Mouse (Mus musculus) embryo, embryonic 9.5 days (tissue): ENCODE data around the gene Lpp.

Experiments
- DNase-seq: peaks from one replicate; pipeline ENCODE4 v3.0.0-alpha.2; 2017; ENCODE audit errors: extremely low spot score

The Lpp gene

DNA sequence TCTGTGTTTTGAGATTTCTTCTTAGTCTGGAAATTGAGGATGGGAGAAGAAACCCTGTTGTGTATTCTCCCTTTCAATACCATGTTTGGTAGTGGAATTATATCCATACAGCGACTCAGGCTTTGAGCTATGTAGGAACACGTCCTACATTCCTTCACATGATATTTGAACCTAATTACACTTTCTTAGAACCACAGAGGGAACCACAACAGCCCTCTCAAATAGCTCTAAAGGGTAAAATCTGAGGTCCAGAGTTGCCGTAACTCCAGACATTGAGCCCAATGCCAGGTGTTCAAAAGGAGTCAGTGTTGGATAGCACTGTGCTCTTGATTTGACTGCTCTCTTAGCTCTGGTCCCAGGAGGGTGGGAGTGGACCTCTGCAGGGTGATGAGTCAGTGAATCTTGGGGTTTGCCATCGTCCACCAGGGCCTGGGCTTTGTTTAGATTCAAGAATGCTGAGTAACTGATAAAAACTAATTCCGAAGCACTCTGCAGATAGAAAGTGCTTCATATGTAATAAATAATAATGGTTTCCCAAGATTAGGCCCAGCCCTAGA lies 104.9 kb downstream of the Lpp start:
- no peak for DNase-seq

GRCm38 (mm10) chr16:24501197-24501596 lies 107.9 kb downstream of the Lpp start:
- DNase-seq, result no peak

- DNase-seq, result no peak
Measured at GRCm38 (mm10) chr16:24501628-24502294, 108.5 kb downstream of the Lpp start.

DNA sequence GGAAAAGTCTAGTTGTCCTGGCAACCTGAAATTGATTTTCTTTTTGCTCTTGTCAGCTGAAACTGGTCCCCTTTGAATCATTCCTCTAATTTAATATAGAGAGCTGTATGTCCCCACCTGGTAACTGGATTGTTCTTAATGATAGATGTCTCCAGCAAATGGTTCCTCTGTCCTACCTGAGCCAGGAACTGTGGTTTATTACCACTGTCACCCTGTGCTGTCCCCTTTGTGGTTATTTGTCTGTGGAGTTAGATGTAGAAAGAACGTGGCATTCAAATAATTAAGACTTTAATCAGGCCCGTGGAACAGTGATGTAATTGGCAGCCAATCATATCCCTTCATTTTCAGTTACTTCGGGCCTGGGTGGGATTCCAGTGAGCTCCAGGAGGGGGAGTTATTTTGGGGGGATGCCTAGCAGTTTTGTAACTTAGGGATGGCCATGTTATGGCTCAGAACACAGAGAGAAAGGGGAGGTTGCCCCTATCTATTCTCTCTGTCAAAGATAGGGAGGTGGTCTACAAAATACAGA lies 109.1 kb downstream of the Lpp start:
- DNase-seq, result no peak

DNA sequence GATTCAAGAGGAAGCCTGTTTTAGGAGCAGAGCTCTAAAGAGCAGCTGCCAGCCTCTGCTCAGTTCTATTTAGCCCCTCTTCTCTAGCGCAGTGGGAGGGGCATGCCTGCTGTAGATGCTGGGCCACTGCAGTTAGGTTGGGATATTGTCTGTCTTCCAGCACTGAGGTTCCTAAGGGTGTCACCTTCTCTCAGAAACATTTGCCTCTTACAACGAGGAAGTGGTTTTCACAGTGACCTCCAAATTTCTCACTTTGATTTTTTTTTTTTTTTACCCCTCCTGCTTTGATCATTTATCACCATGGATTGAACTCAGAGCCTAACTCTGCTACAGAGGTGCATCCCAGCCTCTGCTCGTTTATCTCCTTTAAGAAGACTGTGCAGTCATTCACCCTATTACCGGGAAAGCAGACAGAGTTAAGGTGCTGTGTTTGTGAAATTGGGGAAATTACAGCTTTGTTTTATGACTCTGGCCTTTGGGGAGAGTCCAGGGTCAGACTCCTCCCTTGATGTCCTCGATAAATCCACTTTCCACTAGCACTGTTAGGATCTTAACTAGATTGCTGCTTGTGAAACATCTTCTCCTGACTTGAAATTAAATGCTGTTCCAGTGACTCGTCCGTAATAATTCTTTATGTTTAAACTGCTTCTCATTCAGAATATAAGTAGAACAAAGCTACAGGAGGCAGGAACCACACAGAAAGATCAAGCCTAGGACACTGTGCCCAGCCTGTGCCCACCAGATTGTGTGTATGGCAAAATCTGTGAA lies 111.7 kb downstream of the Lpp start:
- no peak for DNase-seq

DNA sequence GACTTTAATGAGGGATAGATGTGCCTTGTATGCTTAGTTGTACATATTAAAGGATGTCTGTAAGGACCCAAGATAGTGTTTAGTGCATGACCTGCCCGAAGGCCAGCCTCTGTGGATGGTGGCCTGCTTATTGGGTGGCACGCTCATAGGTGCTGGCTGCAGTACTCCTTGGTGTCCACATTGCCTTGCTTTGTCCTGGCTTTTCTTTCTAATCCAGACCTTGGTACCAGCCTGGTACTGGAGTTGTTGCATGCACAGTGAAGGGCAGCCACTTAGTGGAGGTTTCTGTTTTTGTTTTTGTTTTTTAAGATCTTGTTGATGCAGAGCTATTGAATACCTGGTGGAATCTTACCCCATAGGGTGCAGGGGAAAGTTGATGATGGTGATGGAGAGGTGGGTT lies 112.9 kb downstream of the Lpp start:
- DNase-seq, result no peak

DNA sequence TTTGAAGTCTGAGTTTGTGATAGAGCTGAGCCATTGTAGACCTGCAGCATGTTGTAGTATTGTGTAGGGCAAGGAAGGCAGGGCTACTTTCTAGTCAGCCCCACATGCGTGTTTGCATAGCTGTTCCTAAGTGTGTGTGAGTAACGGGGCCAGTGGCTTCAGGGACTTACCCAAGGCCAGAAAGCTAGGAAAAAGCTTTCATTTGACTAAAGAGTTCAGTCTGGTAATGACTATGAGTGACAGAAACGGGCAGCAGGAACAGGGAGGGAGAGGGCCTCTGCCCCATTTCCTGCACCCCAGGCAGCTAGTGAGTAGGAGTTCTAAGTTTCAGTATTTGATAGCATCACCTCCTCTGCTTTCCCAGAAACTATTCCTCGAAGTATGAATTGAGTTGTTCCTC lies 113.4 kb downstream of the Lpp start:
- DNase-seq, result no peak

DNA sequence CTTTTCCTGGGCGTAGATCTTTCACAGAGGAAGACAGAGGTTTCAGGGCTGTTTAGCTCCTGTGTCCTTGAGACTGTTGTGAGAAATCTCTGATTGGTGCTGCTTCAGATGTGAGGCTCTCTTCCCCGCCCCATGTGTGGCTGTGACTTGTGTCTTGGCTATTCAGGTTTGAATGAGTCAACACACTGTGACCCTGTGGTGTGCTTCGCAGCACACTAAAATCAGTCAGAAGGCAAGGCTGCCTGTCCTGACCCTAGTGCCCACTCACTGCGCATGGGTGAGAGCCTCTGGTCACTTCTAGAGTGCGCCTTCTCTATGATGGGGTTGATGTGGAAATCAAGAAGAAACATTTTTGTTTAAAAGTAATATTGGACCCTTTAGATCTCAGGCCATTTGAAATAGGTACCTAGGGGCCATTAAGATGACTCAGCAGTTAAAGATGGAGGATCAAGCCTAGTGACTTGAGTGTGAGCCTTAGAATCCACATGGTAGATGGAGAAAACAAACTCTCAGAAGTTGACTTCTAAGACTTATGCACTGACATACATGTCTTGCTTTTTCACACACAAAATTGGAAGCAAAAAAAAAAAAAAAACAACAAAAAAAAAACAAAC lies 114.7 kb downstream of the Lpp start:
- no peak for DNase-seq

GRCm38 (mm10) chr16:24509100-24509812 lies 115.9 kb downstream of the Lpp start:
- no peak for DNase-seq

GRCm38 (mm10) chr16:24509813-24510166 lies 116.5 kb downstream of the Lpp start:
- DNase-seq, result no peak

- no peak for DNase-seq
Measured at GRCm38 (mm10) chr16:24513228-24513627, 119.9 kb downstream of the Lpp start.

DNA sequence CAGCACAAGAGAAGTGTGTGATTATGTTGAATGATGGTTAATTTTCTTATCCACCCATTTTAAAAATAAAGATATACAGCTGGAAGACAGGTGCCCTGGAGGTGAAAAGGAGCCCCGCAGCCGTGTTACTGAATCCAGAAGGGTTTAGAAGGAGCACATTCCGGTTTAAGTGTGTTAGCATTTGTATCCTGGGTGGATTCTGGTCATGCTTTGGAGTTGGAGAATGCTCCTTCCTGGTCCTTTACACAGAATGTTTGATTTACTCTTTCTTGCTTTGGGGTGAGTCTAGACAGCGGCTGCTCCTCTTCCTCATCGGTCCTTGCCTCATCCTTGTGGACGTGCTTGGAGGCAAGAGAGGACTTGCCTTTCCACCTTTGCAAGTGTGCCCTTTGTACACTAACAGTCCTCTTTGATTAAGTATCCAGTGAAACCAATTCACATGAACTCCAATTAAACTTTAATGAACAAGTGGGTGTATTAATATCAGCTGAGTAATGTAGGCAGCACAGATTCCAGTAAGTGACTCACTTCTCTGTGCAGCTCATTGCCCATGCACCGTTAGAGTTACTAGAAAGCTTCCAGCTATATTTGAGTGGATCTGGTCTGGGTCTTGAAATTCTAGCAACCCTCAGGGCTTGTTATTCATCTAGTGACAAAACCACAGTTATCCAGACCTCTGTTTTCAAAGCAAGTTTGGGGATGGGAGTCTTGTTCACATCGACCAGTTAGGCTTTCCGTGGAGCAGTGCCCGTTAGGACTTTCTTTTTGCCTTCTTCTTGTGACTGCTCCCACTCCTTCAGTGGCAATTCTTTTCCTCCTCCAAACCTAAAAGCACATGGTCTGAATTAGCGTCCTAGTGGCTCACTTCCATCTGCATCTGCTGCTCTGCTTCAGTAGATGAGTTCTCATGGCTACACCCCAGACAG lies 121.8 kb downstream of the Lpp start:
- DNase-seq, result no peak

DNA sequence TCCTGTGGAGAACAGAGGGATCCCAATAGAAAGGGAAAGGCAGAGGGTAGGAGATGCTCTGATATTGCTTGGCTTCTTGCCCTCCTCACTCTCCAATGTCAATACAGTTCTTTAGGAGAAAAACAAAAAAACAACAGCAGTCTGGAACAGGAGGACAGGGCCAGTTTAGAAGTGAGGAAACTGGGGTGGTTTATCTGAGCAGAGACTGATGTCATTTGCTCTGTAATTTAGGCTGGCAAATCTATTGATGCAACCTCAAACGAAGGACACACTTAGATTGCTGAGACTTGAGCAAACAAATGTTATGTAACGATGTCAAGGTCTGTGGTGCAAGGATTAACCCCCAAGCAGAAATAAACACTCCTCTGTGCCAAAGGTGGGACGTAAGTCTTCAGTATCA lies 123.7 kb downstream of the Lpp start:
- no peak for DNase-seq

DNA sequence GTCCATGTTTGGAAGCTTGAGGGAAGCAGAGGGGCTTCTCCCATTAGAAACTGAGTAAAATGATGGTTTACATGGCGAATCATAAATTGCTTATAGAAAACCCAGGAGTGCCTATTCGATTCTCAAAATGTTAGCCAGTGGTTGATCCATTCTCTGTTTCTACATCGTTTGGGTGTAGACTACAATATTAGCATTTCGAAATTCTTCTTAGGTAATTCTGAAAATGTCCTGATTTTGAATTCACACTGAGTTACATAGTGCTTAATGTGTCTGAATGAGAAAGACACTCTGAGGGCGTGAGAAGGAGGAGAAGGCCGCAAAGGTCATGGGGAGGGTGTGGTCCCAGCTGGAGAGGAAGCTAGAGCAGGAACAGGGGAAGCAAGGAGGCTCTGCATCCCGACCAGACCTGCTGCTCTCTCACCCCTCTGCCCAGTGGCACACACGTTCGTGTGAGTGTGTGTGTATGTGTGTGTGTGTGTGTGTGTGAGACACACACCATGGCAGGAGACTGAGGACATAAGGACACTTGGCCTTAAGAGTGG lies 124.3 kb downstream of the Lpp start:
- DNase-seq, result no peak

DNA sequence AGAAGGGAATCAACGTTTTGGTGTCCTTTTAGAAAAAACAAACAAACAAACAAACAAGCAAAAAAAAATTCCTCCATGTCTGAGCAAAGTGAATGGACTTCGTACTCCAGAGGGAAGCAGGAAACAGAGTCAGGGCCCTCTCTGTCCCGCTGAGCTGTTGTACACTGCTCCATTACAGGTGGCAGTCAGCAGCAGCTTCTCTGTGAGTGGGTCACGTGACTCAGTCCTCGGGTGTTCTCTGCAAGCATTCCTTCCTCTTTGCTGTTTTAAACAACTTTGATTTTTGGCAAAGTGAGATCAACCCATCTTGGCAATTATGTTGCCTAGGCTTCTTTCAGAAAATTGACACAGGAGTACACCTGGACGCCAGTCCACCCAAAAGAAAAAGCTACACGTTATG lies 125.5 kb downstream of the Lpp start:
- no peak for DNase-seq

- DNase-seq, result no peak
Measured at GRCm38 (mm10) chr16:24527219-24527618, 133.9 kb downstream of the Lpp start.

DNA sequence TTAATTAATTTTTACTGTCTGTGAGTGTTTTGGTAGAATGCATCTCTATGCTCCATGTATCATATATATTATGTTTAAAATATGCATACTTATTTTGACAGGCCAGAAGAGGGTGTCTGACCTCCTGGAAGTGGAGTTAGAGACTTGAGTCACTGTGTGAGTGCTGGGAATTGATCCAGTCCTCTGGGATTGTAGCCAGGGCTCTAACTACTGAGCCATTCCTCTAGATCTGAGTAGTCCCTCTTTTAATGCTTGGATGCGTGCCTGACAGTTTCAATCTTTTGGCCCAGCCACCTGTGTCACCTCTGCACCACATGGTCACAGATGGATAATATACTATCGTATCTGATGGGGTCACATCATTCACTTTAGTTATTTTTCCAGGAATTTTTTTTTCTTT lies 138.4 kb downstream of the Lpp start:
- no peak for DNase-seq

DNA sequence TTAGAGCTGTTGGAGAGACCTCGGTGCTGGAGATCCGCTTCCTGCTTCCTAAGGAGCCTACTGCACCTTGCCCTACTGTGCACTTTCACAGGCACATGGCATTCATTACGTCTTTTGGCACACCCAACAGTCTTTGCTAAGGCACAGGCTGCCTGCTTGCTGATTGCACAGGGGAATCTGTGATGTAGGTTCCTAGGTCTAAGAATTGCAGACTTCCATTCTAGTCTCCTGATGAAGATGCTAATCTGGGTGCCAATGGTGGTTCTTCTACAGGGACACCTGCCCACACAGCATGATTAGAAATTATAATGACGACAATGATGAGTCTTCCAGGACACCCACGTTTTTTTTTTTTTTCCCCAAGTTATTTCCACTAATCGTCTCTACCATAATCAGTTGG lies 141.9 kb downstream of the Lpp start:
- no peak for DNase-seq

DNA sequence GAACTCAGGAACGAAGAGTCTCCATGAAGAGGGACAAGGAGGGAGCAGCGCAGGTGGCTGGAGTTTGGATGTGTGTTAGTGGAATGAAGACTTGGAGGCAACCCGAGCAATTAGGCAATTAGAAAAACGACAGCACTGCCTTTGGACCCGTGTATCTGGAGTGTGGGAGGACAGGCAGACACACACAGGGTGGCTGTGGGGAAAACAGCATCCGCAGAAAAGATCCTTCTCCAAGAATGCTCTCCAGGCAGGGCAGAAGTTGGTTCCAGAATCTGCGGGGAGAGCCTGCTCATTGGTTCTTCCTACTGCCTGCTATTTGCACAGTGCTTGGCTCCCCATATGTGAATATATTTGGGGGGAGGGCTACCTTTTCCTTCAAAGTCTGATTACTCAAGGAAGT lies 143.0 kb downstream of the Lpp start:
- no peak for DNase-seq

DNA sequence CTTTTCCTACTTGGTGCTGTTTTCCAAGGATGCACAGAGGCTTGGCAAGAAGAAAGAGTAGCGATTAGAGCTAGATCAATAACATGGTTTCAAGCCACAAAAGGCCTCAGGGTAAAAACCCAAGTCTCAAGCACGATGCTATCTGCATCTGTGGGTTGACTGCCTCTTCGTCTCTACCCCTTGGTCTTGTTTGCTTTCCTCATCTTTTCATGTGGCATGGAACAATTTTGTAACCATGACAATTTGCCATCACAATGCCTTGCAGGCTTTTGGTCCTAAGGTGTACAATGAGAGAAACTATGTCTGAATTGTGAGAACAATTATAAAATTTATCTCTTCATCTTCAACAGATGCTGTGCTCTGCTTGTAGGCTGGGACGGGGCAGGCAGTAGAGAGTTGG lies 145.7 kb downstream of the Lpp start:
- DNase-seq, result no peak

- no peak for DNase-seq
Measured at GRCm38 (mm10) chr16:24542864-24543263, 149.6 kb downstream of the Lpp start.
